Mouse (Mus musculus) frontal cortex, postnatal 25 days (tissue): ENCODE measurements around the gene Ncam2.
"Not testable (repeated sequence)": the region's sequence is repeated elsewhere in the genome, so short reads cannot be mapped to it uniquely, and the experiment has no call there.

Source experiments
- DNase-seq, 2 experiments: peaks; one replicate each; pipeline ENCODE4 v3.0.0; 2022; ENCODE audit warnings: low spot score in 2 of 2

Ncam2 gene

GRCm38 (mm10) chr16:81303806-81304205 is 103.3 kb downstream of the Ncam2 start:
- DNase-seq: no peak

- DNase-seq: no peak
Observed at GRCm38 (mm10) chr16:81309215-81309614, 108.7 kb downstream of the Ncam2 start.

GRCm38 (mm10) chr16:81319037-81319436 is 118.5 kb downstream of the Ncam2 start:
- no peak for DNase-seq

GRCm38 (mm10) chr16:81330539-81330938 is 130.0 kb downstream of the Ncam2 start:
- peak; percentile 39 to 47 for DNase-seq

GRCm38 (mm10) chr16:81365901-81366300 is 165.4 kb downstream of the Ncam2 start:
- no peak for DNase-seq

- no peak for DNase-seq
Observed at GRCm38 (mm10) chr16:81374234-81374633, 173.7 kb downstream of the Ncam2 start.

GRCm38 (mm10) chr16:81380434-81380833 is 179.9 kb downstream of the Ncam2 start:
- no peak for DNase-seq

- no peak for DNase-seq
Observed at GRCm38 (mm10) chr16:81388646-81389045, 188.1 kb downstream of the Ncam2 start.

- no peak for DNase-seq
Observed at GRCm38 (mm10) chr16:81434559-81434958, 234.1 kb downstream of the Ncam2 start.

- DNase-seq: no peak
Observed at GRCm38 (mm10) chr16:81437091-81437867, 236.8 kb downstream of the Ncam2 start.

GRCm38 (mm10) chr16:81437868-81438249 is 237.4 kb downstream of the Ncam2 start:
- no peak for DNase-seq

- no peak for DNase-seq
Observed at GRCm38 (mm10) chr16:81450851-81451250, 250.4 kb downstream of the Ncam2 start.

GRCm38 (mm10) chr16:81452988-81453387 is 252.5 kb downstream of the Ncam2 start:
- DNase-seq: no peak

- no peak for DNase-seq
Observed at GRCm38 (mm10) chr16:81454472-81454871, 254.0 kb downstream of the Ncam2 start.

- DNase-seq: not testable (repeated sequence)
Observed at GRCm38 (mm10) chr16:81462731-81463130, 262.2 kb downstream of the Ncam2 start.

- DNase-seq: no peak
Observed at GRCm38 (mm10) chr16:81472925-81473324, 272.4 kb downstream of the Ncam2 start.

- no peak for DNase-seq
Observed at GRCm38 (mm10) chr16:81481058-81481457, 280.6 kb downstream of the Ncam2 start.

- no peak for DNase-seq
Observed at GRCm38 (mm10) chr16:81496111-81496510, 295.6 kb downstream of the Ncam2 start.

GRCm38 (mm10) chr16:81502578-81502977 is 302.1 kb downstream of the Ncam2 start:
- no peak for DNase-seq

- DNase-seq: no peak
Observed at GRCm38 (mm10) chr16:81536230-81536629, 335.7 kb downstream of the Ncam2 start.

- no peak for DNase-seq
Observed at GRCm38 (mm10) chr16:81587565-81588107, 387.1 kb downstream of the Ncam2 start.

GRCm38 (mm10) chr16:81623276-81623675 is 422.8 kb downstream of the Ncam2 start:
- DNase-seq: no peak

- DNase-seq: no peak
Observed at GRCm38 (mm10) chr16:81623776-81624175, 423.3 kb downstream of the Ncam2 start.

GRCm38 (mm10) chr16:81650286-81650685 is 449.8 kb downstream of the Ncam2 start:
- no peak for DNase-seq
